Mouse (Mus musculus) intestine, embryonic 15.5 days (tissue): ENCODE data around the gene Ambra1. TPM values are rescaled to one million over a fixed set of nuclear protein-coding genes. Genes with fewer than 3 reads are reported as not detected.

Source experiments
- ATAC-seq: fragments of 200-750 bp; cut with Nextera tagmentation; 2 replicates; pipeline ENCODE4 v1.8.0; 2017; ENCODE audit warnings: moderate TSS enrichment, moderate library complexity
- H3K27ac ChIP-seq: fragments of 300-500 bp; sonication (generic); 2 replicates; pipeline ENCODE4 v1.5.1; 2015; ENCODE audit warnings: mild to moderate bottlenecking, inconsistent platforms
- H3K27me3 ChIP-seq: fragments of 300-500 bp; sonication (generic); replicated peaks from 2 replicates; pipeline ENCODE4 v1.6.1; 2015; ENCODE audit warnings: inconsistent platforms
- H3K36me3 ChIP-seq: fragments of 300-500 bp; sonication (generic); 2 replicates; pipeline ENCODE4 v1.6.1; 2015; ENCODE audit warnings: inconsistent platforms
- H3K4me1 ChIP-seq: fragments of 300-500 bp; sonication (generic); replicated peaks from 2 replicates; pipeline ENCODE4 v1.6.1; 2015; ENCODE audit warnings: inconsistent platforms
- H3K4me2 ChIP-seq: fragments of 300-500 bp; sonication (generic); replicated peaks from 2 replicates; pipeline ENCODE4 v1.6.1; 2015; ENCODE audit warnings: mild to moderate bottlenecking, inconsistent platforms
- H3K4me3 ChIP-seq: fragments of 300-500 bp; sonication (generic); replicated peaks from 2 replicates; pipeline ENCODE4 v1.5.1; 2015; ENCODE audit warnings: inconsistent platforms
- H3K9ac ChIP-seq: fragments of 300-500 bp; sonication (generic); 2 replicates; pipeline ENCODE4 v1.6.1; 2015; ENCODE audit warnings: inconsistent platforms
- H3K9me3 ChIP-seq: fragments of 300-500 bp; sonication (generic); 2 replicates; pipeline ENCODE4 v1.6.1; 2016; ENCODE audit warnings: inconsistent platforms
- WGBS: fragments of 180-500 bp; shearing (Covaris S2); methylation state at CpG from one replicate; pipeline ENCODE4 v1.1.7; 2015; 5-methylcytosine and 5-hydroxymethylcytosine counted together
- polyA plus RNA-seq: library from polyadenylated mRNA; unstranded; fragments of >200 nt; fragmentation: Nextera tagmentation; extraction: Ambion mirVana; gene quantifications from 2 replicates; pipeline ENCODE4 v1.2.1, GENCODE M21; 2015

Ambra1 gene
- polyA plus RNA-seq, 1 experiment from 2014 or later: 12.5 TPM

GRCm38 (mm10) chr2:91950275-91951085 is 220.5 kb downstream of the Ambra1 start:
- peaks cover 67% of the 10 kb centered on the region for H3K4me1 ChIP-seq
- WGBS: 18% methylated on average over 15 of the region's 15 CpGs
- H3K27ac ChIP-seq: peak overlapping the region; percentile 75
- ATAC-seq: peak; percentile 58
- H3K4me2 ChIP-seq: peak overlapping the region; percentile 48
- H3K36me3 ChIP-seq: no peaks in the 10 kb centered on the region
- H3K9me3 ChIP-seq: no peaks in the 10 kb centered on the region
- peak overlapping the region; percentile 22 for H3K9ac ChIP-seq
- no peak overlapping the region for H3K4me3 ChIP-seq
- no peaks in the 10 kb centered on the region for H3K27me3 ChIP-seq

GRCm38 (mm10) chr2:91953825-91954224 is 223.9 kb downstream of the Ambra1 start:
- no peak overlapping the region for H3K9ac ChIP-seq

GRCm38 (mm10) chr2:91955121-91955591 is 225.2 kb downstream of the Ambra1 start:
- Histone ChIP-seq H3K27me3 (no peaks in the 10 kb centered on the region), H3K27ac (0 out of 2 replicates have a peak overlapping the region, but pooled peaks have one; percentile 44), H3K4me2 (no peak overlapping the region), H3K36me3 (no peaks in the 10 kb centered on the region), H3K9ac (no peak overlapping the region), H3K4me1 (peaks cover 71% of the 10 kb centered on the region), H3K9me3 (no peaks in the 10 kb centered on the region), H3K4me3 (no peak overlapping the region)
- no peak for ATAC-seq
- WGBS: 64% methylated on average over 4 of the region's 4 CpGs

More at GRCm38 (mm10) chr2:91953825-91954224, 223.9 kb downstream of the Ambra1 start:
- no peaks in the 10 kb centered on the region for H3K36me3 ChIP-seq
- H3K4me2 ChIP-seq: no peak overlapping the region
- 0 out of 2 replicates have a peak, but pooled peaks have one; percentile 24 for ATAC-seq
- no peaks in the 10 kb centered on the region for H3K27me3 ChIP-seq
- H3K27ac ChIP-seq: peak overlapping the region; percentile 45
- H3K4me1 ChIP-seq: peaks cover 71% of the 10 kb centered on the region
- H3K4me3 ChIP-seq: no peak overlapping the region
- H3K9me3 ChIP-seq: no peaks in the 10 kb centered on the region
- WGBS: 11% methylated on average over 5 of the region's 5 CpGs

GRCm38 (mm10) chr2:91955875-91956274 is 225.9 kb downstream of the Ambra1 start:
- WGBS: 83% methylated on average over 6 of the region's 6 CpGs
- ATAC-seq: no peak
- H3K27ac ChIP-seq: peak overlapping the region; percentile 32
- peaks cover 70% of the 10 kb centered on the region for H3K4me1 ChIP-seq
- no peaks in the 10 kb centered on the region for H3K36me3 ChIP-seq
- H3K27me3 ChIP-seq: no peaks in the 10 kb centered on the region
- H3K9ac ChIP-seq: no peak overlapping the region
- H3K4me2 ChIP-seq: no peak overlapping the region
- no peak overlapping the region for H3K4me3 ChIP-seq
- no peaks in the 10 kb centered on the region for H3K9me3 ChIP-seq

- Histone ChIP-seq H3K4me1 (peaks cover 80% of the 10 kb centered on the region), H3K27me3 (no peaks in the 10 kb centered on the region), H3K9ac (0 out of 2 replicates have a peak overlapping the region, but pooled peaks have one; percentile 11), H3K9me3 (no peaks in the 10 kb centered on the region), H3K27ac (0 out of 2 replicates have a peak overlapping the region, but pooled peaks have one; percentile 17), H3K4me3 (no peak overlapping the region), H3K36me3 (no peaks in the 10 kb centered on the region), H3K4me2 (peak overlapping the region; percentile 41)
- 14% methylated on average over 4 of the region's 4 CpGs for WGBS
- ATAC-seq: peak; percentile 42
Measured at GRCm38 (mm10) chr2:91957096-91957495, 227.2 kb downstream of the Ambra1 start.

GRCm38 (mm10) chr2:91958049-91958448 is 228.1 kb downstream of the Ambra1 start:
- H3K4me1 ChIP-seq: peaks cover 85% of the 10 kb centered on the region
- H3K27ac ChIP-seq: no peak overlapping the region
- H3K4me3 ChIP-seq: no peak overlapping the region
- no peak overlapping the region for H3K4me2 ChIP-seq
- H3K27me3 ChIP-seq: no peaks in the 10 kb centered on the region
- no peaks in the 10 kb centered on the region for H3K9me3 ChIP-seq
- ATAC-seq: no peak
- H3K9ac ChIP-seq: no peak overlapping the region
- no peaks in the 10 kb centered on the region for H3K36me3 ChIP-seq
- 80% methylated on average over 8 of the region's 8 CpGs for WGBS

GRCm38 (mm10) chr2:91958701-91959457 is 228.9 kb downstream of the Ambra1 start:
- Histone ChIP-seq H3K36me3 (no peaks in the 10 kb centered on the region), H3K4me3 (no peak overlapping the region), H3K27me3 (no peaks in the 10 kb centered on the region), H3K9ac (no peak overlapping the region), H3K4me1 (peaks cover 81% of the 10 kb centered on the region), H3K27ac (no peak overlapping the region), H3K4me2 (0 out of 2 replicates have a peak overlapping the region, but pooled peaks have one; percentile 11), H3K9me3 (no peaks in the 10 kb centered on the region)
- ATAC-seq: no peak
- 42% methylated on average over 10 of the region's 10 CpGs for WGBS

GRCm38 (mm10) chr2:91959544-91960410 is 229.8 kb downstream of the Ambra1 start:
- Histone ChIP-seq H3K4me2 (0 out of 2 replicates have a peak overlapping the region, but pooled peaks have one; percentile 12), H3K36me3 (no peaks in the 10 kb centered on the region), H3K4me3 (no peak overlapping the region), H3K4me1 (peaks cover 77% of the 10 kb centered on the region), H3K9me3 (no peaks in the 10 kb centered on the region), H3K9ac (no peak overlapping the region; the same call in 1 of the 2 replicates), H3K27me3 (no peaks in the 10 kb centered on the region), H3K27ac (no peak overlapping the region)
- no peak for ATAC-seq
- 72% methylated on average over 11 of the region's 11 CpGs for WGBS

- no peak for ATAC-seq
- Histone ChIP-seq H3K4me1 (peaks cover 75% of the 10 kb centered on the region), H3K27ac (no peak overlapping the region), H3K9ac (no peak overlapping the region), H3K9me3 (no peaks in the 10 kb centered on the region), H3K36me3 (no peaks in the 10 kb centered on the region), H3K4me2 (no peak overlapping the region), H3K27me3 (no peaks in the 10 kb centered on the region), H3K4me3 (no peak overlapping the region)
- WGBS: 94% methylated on average over 5 of the region's 5 CpGs
Measured at GRCm38 (mm10) chr2:91960459-91960858, 230.5 kb downstream of the Ambra1 start.

GRCm38 (mm10) chr2:91961901-91962761 is 232.2 kb downstream of the Ambra1 start:
- no peaks in the 10 kb centered on the region for H3K9me3 ChIP-seq
- H3K4me3 ChIP-seq: peak overlapping the region; percentile 83
- peak overlapping the region; percentile 80 for H3K4me2 ChIP-seq
- H3K27me3 ChIP-seq: no peaks in the 10 kb centered on the region
- H3K9ac ChIP-seq: peak overlapping the region; percentile 94
- WGBS: 37% methylated on average over 4 of the region's 4 CpGs
- peak; percentile 77 for ATAC-seq
- H3K27ac ChIP-seq: peak overlapping the region; percentile 92
- H3K36me3 ChIP-seq: no peaks in the 10 kb centered on the region
- H3K4me1 ChIP-seq: peaks cover 67% of the 10 kb centered on the region
